Mouse (Mus musculus): ENCODE measurements around the gene Tnc. TPM values are rescaled to one million over a fixed set of nuclear protein-coding genes. Genes with fewer than 3 reads are reported as not detected.

The Tnc gene
- polyA plus RNA-seq (2015; fragmentation: Nextera tagmentation; extraction: Ambion mirVana), result 52.6 and 63.1 TPM in 2 replicates

- peak within 1 kb of the TSS; percentile 75 for H3K4me2 ChIP-seq
- H3K36me3 ChIP-seq (replicated peaks), result no peaks in the 10 kb centered on the region
- H3K9me3 ChIP-seq, result no peaks in the 10 kb centered on the region
- ATAC-seq (replicated peaks), result peak; percentile 86
- H3K4me3 ChIP-seq, result peak within 1 kb of the TSS; percentile 37
- under 1% methylated on average over 26 of the region's 26 CpGs for WGBS
- peak within 1 kb of the TSS; percentile 20; the same call in 1 of the 2 replicates for H3K9ac ChIP-seq
- H3K27me3 ChIP-seq (replicated peaks), result peaks cover 19% of the 10 kb centered on the region
- H3K4me1 ChIP-seq, result peaks cover 13% of the 10 kb centered on the region
- H3K27ac ChIP-seq, result no peak within 1 kb of the TSS
Observed at GRCm38 (mm10) chr4:64046831-64047493, at the start of gene Tnc. Gene Tnc, minus strand, starts transcription at chr4:64047015.

GRCm38 (mm10) chr4:64094221-64094620 lies 47.4 kb upstream of the Tnc start:
- Histone ChIP-seq H3K27ac (no peak overlapping the region), H3K4me3 (no peak overlapping the region), H3K9ac (no peak overlapping the region), H3K9me3 (no peaks in the 10 kb centered on the region), H3K36me3 (replicated peaks) (no peaks in the 10 kb centered on the region), H3K4me2 (no peak overlapping the region), H3K27me3 (replicated peaks) (no peaks in the 10 kb centered on the region), H3K4me1 (no peaks in the 10 kb centered on the region)
- WGBS, result 87% methylated on average over 5 of the region's 5 CpGs
- no peak for ATAC-seq (replicated peaks)

- H3K4me2 ChIP-seq, result no peak overlapping the region
- no peaks in the 10 kb centered on the region for H3K9me3 ChIP-seq
- no peaks in the 10 kb centered on the region for H3K4me1 ChIP-seq
- no peaks in the 10 kb centered on the region for H3K27me3 ChIP-seq (replicated peaks)
- no peak overlapping the region for H3K9ac ChIP-seq
- no peak overlapping the region for H3K27ac ChIP-seq
- no peak overlapping the region for H3K4me3 ChIP-seq
- 70% methylated on average over 1 of the region's 1 CpGs for WGBS
- no peak for ATAC-seq (replicated peaks)
- no peaks in the 10 kb centered on the region for H3K36me3 ChIP-seq (replicated peaks)
Observed at GRCm38 (mm10) chr4:64092857-64093256, 46.0 kb upstream of the Tnc start.

- H3K4me2 ChIP-seq, result no peak overlapping the region
- ATAC-seq (replicated peaks), result no peak
- 77% methylated on average over 2 of the region's 2 CpGs for WGBS
- no peaks in the 10 kb centered on the region for H3K4me1 ChIP-seq
- no peaks in the 10 kb centered on the region for H3K36me3 ChIP-seq (replicated peaks)
- no peak overlapping the region for H3K27ac ChIP-seq
- no peak overlapping the region for H3K9ac ChIP-seq
- no peak overlapping the region for H3K4me3 ChIP-seq
- H3K27me3 ChIP-seq (replicated peaks), result no peaks in the 10 kb centered on the region
- H3K9me3 ChIP-seq, result no peaks in the 10 kb centered on the region
Observed at GRCm38 (mm10) chr4:64089378-64089777, 42.6 kb upstream of the Tnc start.

GRCm38 (mm10) chr4:64087675-64088074 lies 40.9 kb upstream of the Tnc start:
- Histone ChIP-seq H3K9me3 (no peaks in the 10 kb centered on the region), H3K36me3 (replicated peaks) (no peaks in the 10 kb centered on the region), H3K27ac (no peak overlapping the region), H3K4me1 (no peaks in the 10 kb centered on the region), H3K4me2 (no peak overlapping the region), H3K27me3 (replicated peaks) (no peaks in the 10 kb centered on the region), H3K4me3 (no peak overlapping the region), H3K9ac (no peak overlapping the region)
- WGBS, result 94% methylated on average over 2 of the region's 2 CpGs
- ATAC-seq (replicated peaks), result no peak

- no peak overlapping the region for H3K4me3 ChIP-seq
- no peaks in the 10 kb centered on the region for H3K36me3 ChIP-seq (replicated peaks)
- H3K4me2 ChIP-seq, result no peak overlapping the region
- no peaks in the 10 kb centered on the region for H3K4me1 ChIP-seq
- no peak overlapping the region for H3K27ac ChIP-seq
- no peaks in the 10 kb centered on the region for H3K9me3 ChIP-seq
- no peak for ATAC-seq (replicated peaks)
- no peaks in the 10 kb centered on the region for H3K27me3 ChIP-seq (replicated peaks)
- no peak overlapping the region for H3K9ac ChIP-seq
- 86% methylated on average over 1 of the region's 1 CpGs for WGBS
Observed at GRCm38 (mm10) chr4:64085993-64086567, 39.3 kb upstream of the Tnc start.

GRCm38 (mm10) chr4:64083858-64084257 lies 37.0 kb upstream of the Tnc start:
- Histone ChIP-seq H3K9ac (no peak overlapping the region), H3K9me3 (no peaks in the 10 kb centered on the region), H3K27me3 (replicated peaks) (no peaks in the 10 kb centered on the region), H3K36me3 (replicated peaks) (no peaks in the 10 kb centered on the region), H3K4me3 (no peak overlapping the region), H3K4me1 (no peaks in the 10 kb centered on the region), H3K4me2 (no peak overlapping the region), H3K27ac (no peak overlapping the region)
- WGBS, result 82% methylated on average over 5 of the region's 5 CpGs
- ATAC-seq (replicated peaks), result no peak

GRCm38 (mm10) chr4:64078029-64078619 lies 31.3 kb upstream of the Tnc start:
- no peak for ATAC-seq (replicated peaks)
- no peak overlapping the region for H3K9ac ChIP-seq
- H3K9me3 ChIP-seq, result no peaks in the 10 kb centered on the region
- H3K27ac ChIP-seq, result no peak overlapping the region
- no peaks in the 10 kb centered on the region for H3K36me3 ChIP-seq (replicated peaks)
- H3K27me3 ChIP-seq (replicated peaks), result no peaks in the 10 kb centered on the region
- WGBS, result 93% methylated on average over 2 of the region's 2 CpGs
- no peak overlapping the region for H3K4me2 ChIP-seq
- H3K4me1 ChIP-seq, result no peaks in the 10 kb centered on the region
- no peak overlapping the region for H3K4me3 ChIP-seq

GRCm38 (mm10) chr4:64076349-64077025 lies 29.7 kb upstream of the Tnc start:
- Histone ChIP-seq H3K36me3 (replicated peaks) (no peaks in the 10 kb centered on the region), H3K27ac (no peak overlapping the region), H3K4me2 (no peak overlapping the region), H3K9ac (no peak overlapping the region), H3K9me3 (no peaks in the 10 kb centered on the region), H3K4me1 (no peaks in the 10 kb centered on the region), H3K27me3 (replicated peaks) (no peaks in the 10 kb centered on the region), H3K4me3 (no peak overlapping the region)
- 74% methylated on average over 6 of the region's 6 CpGs for WGBS
- ATAC-seq (replicated peaks), result no peak

- Histone ChIP-seq H3K27ac (no peak overlapping the region), H3K4me2 (no peak overlapping the region), H3K4me1 (no peaks in the 10 kb centered on the region), H3K36me3 (replicated peaks) (no peaks in the 10 kb centered on the region), H3K27me3 (replicated peaks) (no peaks in the 10 kb centered on the region), H3K4me3 (no peak overlapping the region), H3K9ac (no peak overlapping the region), H3K9me3 (no peaks in the 10 kb centered on the region)
- ATAC-seq (replicated peaks), result no peak
Observed at GRCm38 (mm10) chr4:64074725-64075124, 27.9 kb upstream of the Tnc start.

GRCm38 (mm10) chr4:64067394-64067793 lies 20.6 kb upstream of the Tnc start:
- no peak for ATAC-seq (replicated peaks)
- H3K27ac ChIP-seq, result no peak overlapping the region
- H3K9ac ChIP-seq, result no peak overlapping the region
- 84% methylated on average over 7 of the region's 7 CpGs for WGBS
- H3K4me1 ChIP-seq, result no peaks in the 10 kb centered on the region
- no peaks in the 10 kb centered on the region for H3K27me3 ChIP-seq (replicated peaks)
- H3K4me2 ChIP-seq, result no peak overlapping the region
- H3K36me3 ChIP-seq (replicated peaks), result no peaks in the 10 kb centered on the region
- no peak overlapping the region for H3K4me3 ChIP-seq
- H3K9me3 ChIP-seq, result no peaks in the 10 kb centered on the region

GRCm38 (mm10) chr4:64065266-64065665 lies 18.5 kb upstream of the Tnc start:
- no peak overlapping the region for H3K9ac ChIP-seq
- H3K4me1 ChIP-seq, result no peaks in the 10 kb centered on the region
- H3K9me3 ChIP-seq, result no peaks in the 10 kb centered on the region
- WGBS, result 49% methylated on average over 10 of the region's 10 CpGs
- no peak overlapping the region for H3K4me3 ChIP-seq
- no peak for ATAC-seq (replicated peaks)
- H3K4me2 ChIP-seq, result no peak overlapping the region
- no peaks in the 10 kb centered on the region for H3K27me3 ChIP-seq (replicated peaks)
- H3K27ac ChIP-seq, result no peak overlapping the region
- H3K36me3 ChIP-seq (replicated peaks), result no peaks in the 10 kb centered on the region
